Mouse (Mus musculus) forebrain, embryonic 15.5 days (tissue): ENCODE measurements around the gene Cfap43. TPM values are rescaled to one million over a fixed set of nuclear protein-coding genes. Genes with fewer than 3 reads are reported as not detected.
A peak's percentile ranks its signal among the peaks of the same experiment; 100 is the strongest.

Experiments used
- ATAC-seq: fragments of 200-750 bp; cut with Nextera tagmentation; replicated peaks from 2 replicates; pipeline ENCODE4 v1.8.0; 2017; ENCODE audit warnings: mild to moderate bottlenecking, moderate TSS enrichment, moderate library complexity
- H3K27ac ChIP-seq: fragments of 300-500 bp; sonication (generic); replicated peaks from 2 replicates; pipeline ENCODE4 v1.5.1; 2015; ENCODE audit warnings: mild to moderate bottlenecking, inconsistent platforms
- H3K27me3 ChIP-seq: fragments of 300-500 bp; sonication (generic); 2 replicates; pipeline ENCODE4 v1.6.1; 2015; ENCODE audit warnings: inconsistent platforms
- H3K36me3 ChIP-seq: fragments of 300-500 bp; sonication (generic); 2 replicates; pipeline ENCODE4 v1.6.1; 2015; ENCODE audit warnings: mild to moderate bottlenecking, inconsistent platforms
- H3K4me1 ChIP-seq: fragments of 300-500 bp; sonication (generic); 2 replicates; pipeline ENCODE4 v1.6.1; 2015; ENCODE audit warnings: inconsistent platforms
- H3K4me2 ChIP-seq: fragments of 300-500 bp; sonication (generic); replicated peaks from 2 replicates; pipeline ENCODE4 v1.6.1; 2015; ENCODE audit warnings: mild to moderate bottlenecking, inconsistent platforms
- H3K4me3 ChIP-seq: fragments of 300-500 bp; sonication (generic); 2 replicates; pipeline ENCODE4 v1.5.1; 2015; ENCODE audit warnings: mild to moderate bottlenecking, inconsistent platforms
- H3K9ac ChIP-seq: fragments of 300-500 bp; sonication (generic); replicated peaks from 2 replicates; pipeline ENCODE4 v1.6.1; 2015; ENCODE audit warnings: mild to moderate bottlenecking, inconsistent platforms
- H3K9me3 ChIP-seq: fragments of 300-500 bp; sonication (generic); 2 replicates; pipeline ENCODE4 v1.6.1; 2016; ENCODE audit warnings: inconsistent platforms
- WGBS: fragments of 180-500 bp; shearing (Covaris S2); methylation state at CpG from one replicate; pipeline ENCODE4 v1.1.7; 2015; ENCODE audit warnings: mixed read lengths; 5-methylcytosine and 5-hydroxymethylcytosine counted together
- polyA plus RNA-seq: library from polyadenylated mRNA; unstranded; fragments of >200 nt; fragmentation: Nextera tagmentation; extraction: Ambion mirVana; gene quantifications from 2 replicates; pipeline ENCODE4 v1.2.1, GENCODE M21; 2015

Gene Cfap43
- polyA plus RNA-seq, 1 experiment from 2014 or later: 2.6 TPM

DNA sequence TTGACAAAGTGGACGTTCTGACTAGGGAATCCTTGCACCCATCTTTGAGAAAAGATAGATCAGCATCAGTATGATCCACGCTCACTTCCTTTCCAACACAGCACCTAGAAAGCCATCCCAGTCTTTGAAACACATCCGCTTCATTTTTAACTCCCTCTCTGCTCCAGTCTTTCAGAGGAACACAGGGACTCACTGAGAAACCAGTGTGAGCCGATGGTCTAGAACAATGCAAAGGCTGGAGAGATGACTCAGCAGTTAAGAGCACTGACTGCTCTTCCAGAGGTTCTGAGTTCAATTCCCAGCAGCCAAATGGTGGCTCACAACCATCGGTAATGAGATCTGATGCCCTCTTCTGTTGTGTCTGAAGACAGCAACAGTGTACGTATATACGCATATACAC, 83.3 kb downstream of the Cfap43 start:
- no peak for ATAC-seq

GRCm38 (mm10) chr19:47834614-47835013, 84.5 kb downstream of the Cfap43 start:
- Histone ChIP-seq H3K4me3 (no peak overlapping the region), H3K27me3 (no peaks in the 10 kb centered on the region), H3K9me3 (no peaks in the 10 kb centered on the region), H3K4me2 (no peak overlapping the region), H3K27ac (no peak overlapping the region), H3K9ac (no peak overlapping the region), H3K4me1 (peaks cover 8% of the 10 kb centered on the region; the same call in 1 of the 2 replicates), H3K36me3 (no peaks in the 10 kb centered on the region)
- no peak for ATAC-seq
- 87% methylated on average over 5 of the region's 5 CpGs for WGBS

More for the DNA sequence above, 83.3 kb downstream of the Cfap43 start:
- no peak overlapping the region for H3K9ac ChIP-seq
- H3K4me1 ChIP-seq: peaks cover 8% of the 10 kb centered on the region; the same call in 1 of the 2 replicates
- H3K27me3 ChIP-seq: no peaks in the 10 kb centered on the region
- WGBS: 85% methylated on average over 7 of the region's 7 CpGs
- no peak overlapping the region for H3K4me3 ChIP-seq
- H3K9me3 ChIP-seq: no peaks in the 10 kb centered on the region
- H3K36me3 ChIP-seq: no peaks in the 10 kb centered on the region
- H3K4me2 ChIP-seq: no peak overlapping the region
- no peak overlapping the region for H3K27ac ChIP-seq

- no peaks in the 10 kb centered on the region for H3K36me3 ChIP-seq
- WGBS: 87% methylated on average over 16 of the region's 16 CpGs
- no peak overlapping the region for H3K9ac ChIP-seq
- H3K9me3 ChIP-seq: no peaks in the 10 kb centered on the region
- ATAC-seq: no peak
- no peak overlapping the region for H3K4me3 ChIP-seq
- H3K4me1 ChIP-seq: peaks cover 8% of the 10 kb centered on the region; the same call in 1 of the 2 replicates
- H3K4me2 ChIP-seq: no peak overlapping the region
- H3K27me3 ChIP-seq: no peaks in the 10 kb centered on the region
- H3K27ac ChIP-seq: no peak overlapping the region
These were observed 86.8 kb downstream of the Cfap43 start for GRCm38 (mm10) chr19:47832316-47832715.

- no peak for ATAC-seq
- H3K9me3 ChIP-seq: no peaks in the 10 kb centered on the region
These were observed 88.0 kb downstream of the Cfap43 start for GRCm38 (mm10) chr19:47831111-47831510.

DNA sequence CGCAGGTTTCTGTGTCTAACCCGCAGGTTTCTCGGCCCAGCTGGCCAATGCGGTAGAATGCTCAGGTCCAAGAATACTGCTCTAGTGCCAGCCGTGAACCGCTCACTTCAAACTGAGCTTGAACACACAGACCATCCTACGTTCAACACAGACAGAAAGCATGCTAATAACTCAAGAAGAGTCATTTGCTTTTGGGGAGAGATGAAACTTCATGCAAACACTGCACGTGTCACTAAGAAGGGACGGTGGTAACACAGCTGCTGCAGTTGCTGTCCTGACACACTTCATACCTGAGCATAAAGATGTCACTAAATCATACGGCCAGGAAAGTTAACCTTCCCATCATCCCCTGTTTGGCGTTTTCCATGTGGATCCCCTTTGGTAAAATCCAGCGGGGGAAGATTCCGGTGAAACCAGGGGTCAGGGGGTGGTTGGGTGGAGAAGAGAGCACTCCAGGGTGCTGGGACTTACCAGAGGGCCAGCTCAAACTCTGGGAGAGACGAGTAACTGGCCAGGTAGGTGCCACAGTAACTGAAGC, 89.1 kb downstream of the Cfap43 start:
- WGBS: 86% methylated on average over 14 of the region's 14 CpGs
- H3K4me2 ChIP-seq: no peak overlapping the region

More at GRCm38 (mm10) chr19:47831111-47831510, 88.0 kb downstream of the Cfap43 start:
- Histone ChIP-seq H3K4me2 (no peak overlapping the region), H3K27ac (no peak overlapping the region), H3K9ac (no peak overlapping the region), H3K27me3 (no peaks in the 10 kb centered on the region), H3K4me1 (no peaks in the 10 kb centered on the region), H3K4me3 (no peak overlapping the region), H3K36me3 (no peaks in the 10 kb centered on the region)
- 94% methylated on average over 8 of the region's 8 CpGs for WGBS

GRCm38 (mm10) chr19:47824026-47824425, 95.1 kb downstream of the Cfap43 start:
- no peak overlapping the region for H3K4me2 ChIP-seq
- 80% methylated on average over 5 of the region's 5 CpGs for WGBS
- H3K27me3 ChIP-seq: no peaks in the 10 kb centered on the region
- H3K9ac ChIP-seq: no peak overlapping the region
- no peaks in the 10 kb centered on the region for H3K36me3 ChIP-seq
- ATAC-seq: no peak
- 0 out of 2 replicates have a peak, but pooled peaks cover 3% of the 10 kb centered on the region for H3K4me1 ChIP-seq
- no peak overlapping the region for H3K4me3 ChIP-seq
- no peak overlapping the region for H3K27ac ChIP-seq
- no peaks in the 10 kb centered on the region for H3K9me3 ChIP-seq

More for the DNA sequence above, 89.1 kb downstream of the Cfap43 start:
- no peaks in the 10 kb centered on the region for H3K27me3 ChIP-seq
- no peaks in the 10 kb centered on the region for H3K9me3 ChIP-seq
- H3K9ac ChIP-seq: no peak overlapping the region
- no peak overlapping the region for H3K4me3 ChIP-seq
- no peaks in the 10 kb centered on the region for H3K36me3 ChIP-seq
- H3K27ac ChIP-seq: no peak overlapping the region
- H3K4me1 ChIP-seq: no peaks in the 10 kb centered on the region
- ATAC-seq: no peak

- no peak overlapping the region for H3K9ac ChIP-seq
- H3K9me3 ChIP-seq: no peaks in the 10 kb centered on the region
- H3K36me3 ChIP-seq: no peaks in the 10 kb centered on the region
- 30% methylated on average over 8 of the region's 8 CpGs for WGBS
- no peak overlapping the region for H3K4me3 ChIP-seq
- H3K4me1 ChIP-seq: 0 out of 2 replicates have a peak, but pooled peaks cover 3% of the 10 kb centered on the region
- H3K27ac ChIP-seq: no peak overlapping the region
- H3K27me3 ChIP-seq: no peaks in the 10 kb centered on the region
- no peak overlapping the region for H3K4me2 ChIP-seq
- ATAC-seq: no peak
These were observed 96.8 kb downstream of the Cfap43 start for GRCm38 (mm10) chr19:47822143-47822796.

- no peak for ATAC-seq
- Histone ChIP-seq H3K27ac (no peak overlapping the region), H3K4me2 (no peak overlapping the region), H3K9ac (no peak overlapping the region), H3K36me3 (no peaks in the 10 kb centered on the region), H3K27me3 (no peaks in the 10 kb centered on the region), H3K9me3 (no peaks in the 10 kb centered on the region), H3K4me3 (no peak overlapping the region), H3K4me1 (0 out of 2 replicates have a peak, but pooled peaks cover 3% of the 10 kb centered on the region)
- 62% methylated on average over 7 of the region's 7 CpGs for WGBS
These were observed 97.6 kb downstream of the Cfap43 start for GRCm38 (mm10) chr19:47821494-47821872.

DNA sequence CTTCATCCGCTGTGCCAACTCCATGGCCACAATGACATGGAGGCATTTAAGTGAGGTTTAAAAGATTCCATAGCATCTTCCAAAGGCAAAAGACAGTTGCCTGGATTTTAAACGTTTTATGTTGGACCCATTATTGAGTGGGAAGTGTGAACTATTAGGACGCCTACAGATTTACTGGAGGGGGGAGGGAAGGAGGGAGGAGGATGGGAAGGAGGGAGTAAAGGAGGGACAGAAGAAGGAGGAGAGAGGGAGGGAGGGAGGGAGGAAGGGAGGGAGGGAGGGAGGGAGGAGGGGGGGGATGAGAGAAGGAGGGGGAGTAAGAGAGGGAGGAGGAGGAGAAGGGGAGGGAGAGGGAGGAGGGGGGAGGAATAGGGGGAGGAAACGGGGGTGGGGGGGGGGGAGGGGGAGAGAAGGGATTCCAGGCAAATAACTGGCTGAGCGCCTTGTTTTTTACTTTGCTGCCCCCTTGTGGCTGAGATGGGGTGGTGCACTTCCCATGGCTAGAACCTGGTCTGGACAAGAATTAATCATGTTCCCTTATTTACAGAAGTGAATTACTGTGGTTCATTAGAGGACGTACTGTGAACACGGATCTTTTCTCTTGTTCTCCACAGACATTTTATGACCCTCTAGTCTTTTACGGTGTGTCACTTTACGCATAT, 98.1 kb downstream of the Cfap43 start:
- no peak for ATAC-seq
- Histone ChIP-seq H3K27ac (no peak overlapping the region), H3K4me3 (no peak overlapping the region), H3K9me3 (no peaks in the 10 kb centered on the region), H3K27me3 (no peaks in the 10 kb centered on the region), H3K36me3 (no peaks in the 10 kb centered on the region), H3K4me2 (no peak overlapping the region), H3K9ac (no peak overlapping the region), H3K4me1 (0 out of 2 replicates have a peak, but pooled peaks cover 3% of the 10 kb centered on the region)
- 22% methylated on average over 8 of the region's 9 CpGs for WGBS

DNA sequence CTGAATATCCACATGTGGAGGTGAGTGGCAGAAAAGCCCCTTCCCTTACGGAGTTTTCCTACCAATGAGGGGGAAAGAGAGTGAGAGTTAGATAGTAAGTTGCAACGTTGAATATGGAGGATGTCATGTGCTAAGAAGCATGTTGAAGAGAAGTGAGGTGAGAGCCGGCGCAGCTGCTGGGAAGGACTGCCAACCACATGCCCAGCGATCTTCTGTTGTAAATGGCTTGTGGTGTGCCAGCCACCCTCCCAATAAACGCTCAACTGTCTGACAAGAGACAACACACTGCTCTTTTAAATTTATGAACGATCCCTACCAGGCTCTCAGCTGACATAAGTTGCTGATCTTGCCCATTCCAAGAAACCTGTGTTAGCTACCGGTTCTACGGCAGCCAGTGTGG, 101.4 kb downstream of the Cfap43 start:
- 61% methylated on average over 9 of the region's 9 CpGs for WGBS
- Histone ChIP-seq H3K4me3 (no peak overlapping the region), H3K36me3 (no peaks in the 10 kb centered on the region), H3K4me1 (0 out of 2 replicates have a peak, but pooled peaks cover 3% of the 10 kb centered on the region), H3K4me2 (no peak overlapping the region), H3K27me3 (no peaks in the 10 kb centered on the region), H3K9ac (no peak overlapping the region), H3K9me3 (no peaks in the 10 kb centered on the region), H3K27ac (0 out of 2 replicates have a peak overlapping the region, but pooled peaks have one; percentile 41)
- peak; percentile 61 for ATAC-seq

- H3K4me2 ChIP-seq: no peak overlapping the region
- no peak overlapping the region for H3K4me3 ChIP-seq
- no peak overlapping the region for H3K27ac ChIP-seq
- 96% methylated on average over 5 of the region's 5 CpGs for WGBS
- no peaks in the 10 kb centered on the region for H3K4me1 ChIP-seq
- no peaks in the 10 kb centered on the region for H3K27me3 ChIP-seq
- no peaks in the 10 kb centered on the region for H3K36me3 ChIP-seq
- H3K9ac ChIP-seq: no peak overlapping the region
- no peak for ATAC-seq
- H3K9me3 ChIP-seq: no peaks in the 10 kb centered on the region
These were observed 104.4 kb downstream of the Cfap43 start for GRCm38 (mm10) chr19:47814721-47815120.

- no peaks in the 10 kb centered on the region for H3K27me3 ChIP-seq
- H3K27ac ChIP-seq: no peak overlapping the region
- H3K4me1 ChIP-seq: no peaks in the 10 kb centered on the region
- H3K4me3 ChIP-seq: no peak overlapping the region
- WGBS: 81% methylated on average over 10 of the region's 10 CpGs
- ATAC-seq: no peak
- H3K9me3 ChIP-seq: no peaks in the 10 kb centered on the region
- H3K9ac ChIP-seq: no peak overlapping the region
- H3K4me2 ChIP-seq: no peak overlapping the region
- H3K36me3 ChIP-seq: no peaks in the 10 kb centered on the region
These were observed 107.0 kb downstream of the Cfap43 start for GRCm38 (mm10) chr19:47812091-47812490.
